Mouse (Mus musculus): ENCODE data around the gene Rbm28. TPM values are rescaled to one million over a fixed set of nuclear protein-coding genes. Genes with fewer than 3 reads are reported as not detected.

The Rbm28 gene
- polyA plus RNA-seq, 1 experiment from 2014 or later, result 33.8 TPM

- Histone ChIP-seq H3K27ac (ENCODE audit: low read depth, low read length) (peak overlapping the region; percentile 57), H3K27me3 (replicated peaks; ENCODE audit: control insufficient read depth, insufficient read depth, low read length) (no peaks in the 10 kb centered on the region), H3K9ac (ENCODE audit: low read depth, low read length) (peak overlapping the region; percentile 64), H3K9me3 (ENCODE audit: control insufficient read depth, low read length) (no peaks in the 10 kb centered on the region), H3K4me2 (ENCODE audit: low read length) (peak overlapping the region; percentile 70), H3K4me3 (ENCODE audit: low read length) (peak overlapping the region; percentile 36), H3K4me1 (ENCODE audit: control insufficient read depth, insufficient read depth, low read depth, low read length) (peaks cover 12% of the 10 kb centered on the region), H3K36me3 (ENCODE audit: control insufficient read depth, insufficient read depth, low read length) (peaks cover 11% of the 10 kb centered on the region)
- ATAC-seq, result peak; percentile 92
- 10% methylated on average over 25 of the region's 25 CpGs for WGBS
Observed at GRCm38 (mm10) chr6:29198309-29199222, 33.8 kb upstream of the Rbm28 start.

DNA sequence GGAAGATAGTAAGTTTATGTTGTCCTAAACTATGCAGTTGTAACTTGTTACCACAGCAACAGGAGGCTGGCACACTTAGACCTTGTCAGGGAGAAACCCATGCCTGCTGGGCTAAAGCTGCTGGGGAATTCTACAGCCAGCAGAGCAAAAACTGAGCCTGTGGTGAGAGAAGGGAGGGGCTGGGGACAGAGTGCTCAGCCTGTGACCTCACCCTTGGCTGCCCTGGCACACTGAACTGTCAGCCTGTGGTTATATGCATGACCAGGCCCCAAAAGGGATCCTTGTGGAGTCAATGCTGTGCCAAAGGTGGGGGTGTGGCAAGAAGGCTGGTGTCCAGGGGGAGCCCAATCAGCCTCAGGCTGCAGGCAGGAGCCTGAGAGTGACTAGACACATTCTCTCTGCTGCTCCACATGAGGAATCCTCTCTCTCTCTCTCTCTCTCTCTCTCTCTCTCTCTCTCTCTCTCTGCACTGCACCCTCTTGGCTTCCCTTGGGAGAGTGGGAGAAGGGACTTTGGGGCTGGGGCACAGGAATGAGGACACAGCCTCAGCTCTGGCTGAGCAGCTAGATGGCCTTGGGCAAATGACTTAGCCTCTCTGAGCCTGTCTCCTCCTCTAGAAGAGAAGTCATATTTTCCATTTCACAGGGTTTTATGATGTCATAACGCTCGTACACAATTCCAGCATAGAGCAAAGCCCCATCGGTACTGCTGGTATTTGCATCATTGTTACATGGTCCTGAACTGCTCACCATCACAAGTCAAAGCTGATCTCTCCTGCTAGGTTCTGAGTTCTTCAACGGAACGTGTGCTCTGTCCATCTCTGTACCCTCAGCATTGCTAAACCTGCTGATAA is 31.3 kb upstream of the Rbm28 start:
- no peaks in the 10 kb centered on the region for H3K9me3 ChIP-seq (ENCODE audit: control insufficient read depth, low read length)
- no peak overlapping the region for H3K4me2 ChIP-seq (ENCODE audit: low read length)
- peaks cover 12% of the 10 kb centered on the region for H3K4me1 ChIP-seq (ENCODE audit: control insufficient read depth, insufficient read depth, low read depth, low read length)
- no peak overlapping the region for H3K4me3 ChIP-seq (ENCODE audit: low read length)
- H3K36me3 ChIP-seq (ENCODE audit: control insufficient read depth, insufficient read depth, low read length), result no peaks in the 10 kb centered on the region; the same call in 1 of the 2 replicates
- ATAC-seq, result no peak
- no peaks in the 10 kb centered on the region for H3K27me3 ChIP-seq (replicated peaks; ENCODE audit: control insufficient read depth, insufficient read depth, low read length)
- no peak overlapping the region for H3K27ac ChIP-seq (ENCODE audit: low read depth, low read length)
- H3K9ac ChIP-seq (ENCODE audit: low read depth, low read length), result no peak overlapping the region
- 81% methylated on average over 5 of the region's 5 CpGs for WGBS

GRCm38 (mm10) chr6:29195146-29195545 is 30.3 kb upstream of the Rbm28 start:
- Histone ChIP-seq H3K9me3 (ENCODE audit: control insufficient read depth, low read length) (no peaks in the 10 kb centered on the region), H3K9ac (ENCODE audit: low read depth, low read length) (no peak overlapping the region), H3K36me3 (ENCODE audit: control insufficient read depth, insufficient read depth, low read length) (no peaks in the 10 kb centered on the region), H3K4me1 (ENCODE audit: control insufficient read depth, insufficient read depth, low read depth, low read length) (peaks cover 12% of the 10 kb centered on the region), H3K27me3 (replicated peaks; ENCODE audit: control insufficient read depth, insufficient read depth, low read length) (no peaks in the 10 kb centered on the region), H3K4me3 (ENCODE audit: low read length) (no peak overlapping the region), H3K27ac (ENCODE audit: low read depth, low read length) (no peak overlapping the region), H3K4me2 (ENCODE audit: low read length) (no peak overlapping the region)
- WGBS, result 81% methylated on average over 5 of the region's 5 CpGs
- ATAC-seq, result no peak

DNA sequence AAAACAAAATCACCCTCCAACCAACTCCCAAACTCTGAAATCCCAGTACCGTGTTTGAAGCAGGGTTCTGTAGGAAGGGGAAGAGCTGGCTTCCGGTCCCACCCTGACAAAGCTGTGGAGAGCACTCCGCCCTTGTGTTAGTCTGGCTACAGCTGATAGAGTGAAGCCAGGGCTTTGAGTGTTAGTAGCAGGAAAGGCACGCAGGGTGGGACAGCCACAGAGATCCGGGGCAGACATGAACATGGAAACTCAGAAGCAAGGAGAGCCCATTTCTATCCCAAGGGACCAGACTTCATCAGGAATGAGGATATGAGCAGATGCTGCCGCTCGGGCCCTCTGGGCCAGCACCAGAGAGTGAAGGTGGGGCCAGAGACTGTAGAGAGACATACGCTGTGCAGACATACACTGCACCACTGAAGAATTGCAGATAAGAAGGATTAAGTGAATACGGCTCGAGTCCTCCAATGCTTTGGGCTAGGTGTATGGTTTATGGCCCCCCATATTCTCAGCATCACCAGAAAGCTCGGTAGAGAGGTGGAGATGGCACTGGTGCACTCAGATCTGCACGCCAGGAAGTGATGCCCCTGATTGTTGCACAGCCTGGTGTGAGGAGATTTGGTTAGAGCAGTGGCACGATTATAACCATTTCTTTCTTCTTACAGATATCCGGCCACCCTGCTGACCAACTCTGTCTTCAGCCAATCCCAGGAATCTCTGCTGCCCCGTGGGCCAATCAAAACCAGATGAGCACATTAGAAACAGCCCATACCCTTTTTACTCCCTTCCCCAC is 29.4 kb upstream of the Rbm28 start:
- WGBS, result 75% methylated on average over 15 of the region's 15 CpGs
- no peak overlapping the region for H3K4me2 ChIP-seq (ENCODE audit: low read length)
- H3K4me1 ChIP-seq (ENCODE audit: control insufficient read depth, insufficient read depth, low read depth, low read length), result peaks cover 11% of the 10 kb centered on the region
- H3K27me3 ChIP-seq (replicated peaks; ENCODE audit: control insufficient read depth, insufficient read depth, low read length), result no peaks in the 10 kb centered on the region
- no peak overlapping the region for H3K27ac ChIP-seq (ENCODE audit: low read depth, low read length)
- H3K9ac ChIP-seq (ENCODE audit: low read depth, low read length), result no peak overlapping the region
- no peaks in the 10 kb centered on the region for H3K9me3 ChIP-seq (ENCODE audit: control insufficient read depth, low read length)
- no peak overlapping the region for H3K4me3 ChIP-seq (ENCODE audit: low read length)
- no peak for ATAC-seq
- no peaks in the 10 kb centered on the region for H3K36me3 ChIP-seq (ENCODE audit: control insufficient read depth, insufficient read depth, low read length)

GRCm38 (mm10) chr6:29187936-29188335 is 23.1 kb upstream of the Rbm28 start:
- no peaks in the 10 kb centered on the region for H3K27me3 ChIP-seq (replicated peaks; ENCODE audit: control insufficient read depth, insufficient read depth, low read length)
- H3K9me3 ChIP-seq (ENCODE audit: control insufficient read depth, low read length), result no peaks in the 10 kb centered on the region
- no peak overlapping the region for H3K27ac ChIP-seq (ENCODE audit: low read depth, low read length)
- ATAC-seq, result no peak
- H3K9ac ChIP-seq (ENCODE audit: low read depth, low read length), result no peak overlapping the region
- 53% methylated on average over 1 of the region's 1 CpGs for WGBS
- no peaks in the 10 kb centered on the region for H3K36me3 ChIP-seq (ENCODE audit: control insufficient read depth, insufficient read depth, low read length)
- H3K4me3 ChIP-seq (ENCODE audit: low read length), result no peak overlapping the region
- H3K4me1 ChIP-seq (ENCODE audit: control insufficient read depth, insufficient read depth, low read depth, low read length), result no peaks in the 10 kb centered on the region
- H3K4me2 ChIP-seq (ENCODE audit: low read length), result no peak overlapping the region

GRCm38 (mm10) chr6:29179843-29180242 is 15.0 kb upstream of the Rbm28 start:
- Histone ChIP-seq H3K4me1 (ENCODE audit: control insufficient read depth, insufficient read depth, low read depth, low read length) (peaks cover 3% of the 10 kb centered on the region), H3K9ac (ENCODE audit: low read depth, low read length) (peak overlapping the region; percentile 82), H3K4me2 (ENCODE audit: low read length) (peak overlapping the region; percentile 74), H3K27ac (ENCODE audit: low read depth, low read length) (peak overlapping the region; percentile 90), H3K27me3 (replicated peaks; ENCODE audit: control insufficient read depth, insufficient read depth, low read length) (no peaks in the 10 kb centered on the region), H3K36me3 (ENCODE audit: control insufficient read depth, insufficient read depth, low read length) (peaks cover 3% of the 10 kb centered on the region; the same call in 1 of the 2 replicates), H3K4me3 (ENCODE audit: low read length) (peak overlapping the region; percentile 76), H3K9me3 (ENCODE audit: control insufficient read depth, low read length) (no peaks in the 10 kb centered on the region)
- no peak for ATAC-seq
- WGBS, result 41% methylated on average over 8 of the region's 8 CpGs

GRCm38 (mm10) chr6:29178888-29179658 is 14.3 kb upstream of the Rbm28 start, which contains the start of gene Prrt4:
TSS of gene Prrt4 (minus strand) at chr6:29179584.
- under 1% methylated on average over 76 of the region's 79 CpGs for WGBS
- peak; percentile 85 for ATAC-seq
- Histone ChIP-seq H3K4me3 (ENCODE audit: low read length) (peak within 1 kb of the TSS; percentile 76), H3K9me3 (ENCODE audit: control insufficient read depth, low read length) (no peaks in the 10 kb centered on the region), H3K4me1 (ENCODE audit: control insufficient read depth, insufficient read depth, low read depth, low read length) (peaks cover 3% of the 10 kb centered on the region), H3K36me3 (ENCODE audit: control insufficient read depth, insufficient read depth, low read length) (peaks cover 3% of the 10 kb centered on the region; the same call in 1 of the 2 replicates), H3K27me3 (replicated peaks; ENCODE audit: control insufficient read depth, insufficient read depth, low read length) (peaks cover 2% of the 10 kb centered on the region; the same call in 1 of the 2 replicates), H3K9ac (ENCODE audit: low read depth, low read length) (peak within 1 kb of the TSS; percentile 82), H3K27ac (ENCODE audit: low read depth, low read length) (peak within 1 kb of the TSS; percentile 90), H3K4me2 (ENCODE audit: low read length) (peak within 1 kb of the TSS; percentile 74)
